In the genomic region with DNA sequence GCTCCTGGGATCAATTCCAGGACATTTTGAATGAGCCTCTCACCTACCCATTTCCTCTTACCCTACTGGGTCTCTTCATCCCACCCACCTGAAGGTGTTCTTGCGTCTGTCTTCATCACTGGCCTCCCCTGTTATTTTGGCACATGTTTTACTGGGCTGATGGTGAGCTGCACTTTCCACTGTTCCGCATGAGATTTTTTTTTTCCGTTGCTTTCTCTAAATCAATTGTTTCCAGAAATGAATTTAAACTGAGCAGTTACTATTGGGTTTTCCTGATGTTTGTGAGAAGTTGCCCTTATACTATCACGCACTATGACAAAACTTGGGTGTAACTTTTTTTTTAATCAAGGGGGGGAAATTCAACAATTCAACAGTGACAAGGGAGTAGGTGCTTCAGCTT, we compare ENCODE assay signal across 19 mouse cellular contexts.
"Had no signal": no experiment of that assay in that cellular context is flagged by ENCODE, and none has a peak within 500 bp of the region (broad histone marks: within the 10 kb centered on the region; RNA-seq: fewer than 3 reads in every experiment).

No protein-coding gene starts in this region.

- DNase-seq: liver, postnatal 0 days; lung, adult 2 months; lung, postnatal 14 days; midbrain, embryonic 14.5 days; retina, postnatal 1 day; right cerebral cortex, adult 18-20 months; right cerebral cortex, postnatal 25 days; right cerebral cortex, postnatal 4 days; spleen, adult 18-20 months; thymus, adult 18-20 months; thymus, postnatal 14 days; thymus, postnatal 36 days had no signal

- H3K27me3 ChIP-seq: lung, embryonic 15.5 days; megakaryocyte, embryonic 14.5 days; midbrain, embryonic 12.5 days; neural tube, embryonic 13.5 days; neural tube, embryonic 15.5 days had no signal

- H3K4me3 ChIP-seq: lung, embryonic 15.5 days; megakaryocyte, embryonic 14.5 days; midbrain, embryonic 12.5 days; myocyte; neural tube, embryonic 13.5 days; neural tube, embryonic 15.5 days had no signal

- H3K27ac ChIP-seq: lung, embryonic 15.5 days; macrophage; midbrain, embryonic 12.5 days; neural tube, embryonic 13.5 days; neural tube, embryonic 15.5 days had no signal

- H3K4me1 ChIP-seq: lung, embryonic 15.5 days; midbrain, embryonic 12.5 days had no signal
